In genomic region chr16:55789291-55789690, GRCm38 (mm10) we compare ENCODE assay signal across 15 mouse cellular contexts. TPM values are rescaled to one million over a fixed set of nuclear protein-coding genes. Genes with fewer than 3 reads are reported as not detected.
DNase-seq lines count a peak whose midpoint lies in the region; ATAC-seq and TF ChIP-seq lines count a peak whose summit lies in the region.
"Had no signal": no experiment of that assay in that cellular context is flagged by ENCODE, and none has a peak within 500 bp of the region (broad histone marks: within the 10 kb centered on the region; RNA-seq: fewer than 3 reads in every experiment).

No protein-coding gene starts in this region.

- no peak overlapping the region for H3K27ac ChIP-seq in neural tube, embryonic 12.5 days
- H3K27ac ChIP-seq in neural tube, embryonic 15.5 days (replicated peaks), result no peak overlapping the region
- no peak overlapping the region for H3K27ac ChIP-seq in kidney, embryonic 16.5 days (ENCODE audit: low read length)
- no peak overlapping the region for H3K27ac ChIP-seq in stomach, postnatal 0 days (replicated peaks)
- H3K27ac ChIP-seq: forebrain, embryonic 15.5 days; heart, embryonic 15.5 days; limb, embryonic 12.5 days; midbrain, embryonic 13.5 days had no signal

- no peaks in the 10 kb centered on the region for H3K36me3 ChIP-seq in neural tube, embryonic 12.5 days
- H3K36me3 ChIP-seq in neural tube, embryonic 15.5 days, result no peaks in the 10 kb centered on the region
- H3K36me3 ChIP-seq in kidney, embryonic 16.5 days (ENCODE audit: insufficient read depth, low read length), result no peaks in the 10 kb centered on the region
- H3K36me3 ChIP-seq in stomach, postnatal 0 days (ENCODE audit: control insufficient read depth, insufficient read depth, low read length), result no peaks in the 10 kb centered on the region
- H3K36me3 ChIP-seq: forebrain, embryonic 15.5 days; heart, embryonic 15.5 days; limb, embryonic 12.5 days; midbrain, embryonic 13.5 days had no signal

- H3K27me3 ChIP-seq in neural tube, embryonic 12.5 days (replicated peaks), result no peaks in the 10 kb centered on the region
- H3K27me3 ChIP-seq in neural tube, embryonic 15.5 days (replicated peaks), result no peaks in the 10 kb centered on the region
- H3K27me3 ChIP-seq in kidney, embryonic 16.5 days (ENCODE audit: insufficient read depth, low read length), result no peaks in the 10 kb centered on the region
- H3K27me3 ChIP-seq in stomach, postnatal 0 days (ENCODE audit: control insufficient read depth, insufficient read depth, low read length), result no peaks in the 10 kb centered on the region
- H3K27me3 ChIP-seq: forebrain, embryonic 15.5 days; heart, embryonic 15.5 days; limb, embryonic 12.5 days; midbrain, embryonic 13.5 days had no signal

- H3K9me3 ChIP-seq in neural tube, embryonic 12.5 days, result no peaks in the 10 kb centered on the region
- H3K9me3 ChIP-seq in neural tube, embryonic 15.5 days (replicated peaks), result no peaks in the 10 kb centered on the region
- H3K9me3 ChIP-seq in kidney, embryonic 16.5 days (ENCODE audit: low read length), result no peaks in the 10 kb centered on the region
- no peaks in the 10 kb centered on the region for H3K9me3 ChIP-seq in stomach, postnatal 0 days (ENCODE audit: control insufficient read depth, low read length)
- H3K9me3 ChIP-seq: forebrain, embryonic 15.5 days; heart, embryonic 15.5 days; limb, embryonic 12.5 days; midbrain, embryonic 13.5 days had no signal

- ATAC-seq in neural tube, embryonic 12.5 days (ENCODE audit: low FRiP score, low read depth), result peak; percentile 75
- ATAC-seq in neural tube, embryonic 15.5 days (ENCODE audit: low FRiP score), result no peak
- ATAC-seq in kidney, embryonic 16.5 days (ENCODE audit: low FRiP score, low TSS enrichment), result peak; percentile 91
- ATAC-seq in stomach, postnatal 0 days (ENCODE audit: low FRiP score, low TSS enrichment), result peak; percentile 63; the same call in 1 of the 2 replicates
- ATAC-seq: forebrain, embryonic 15.5 days; midbrain, embryonic 13.5 days had no signal

- no peak for TF ChIP-seq EP300 in stomach, postnatal 0 days (optimal IDR thresholded peaks at IDR 0.05)

- intact Hi-C loops in left cerebral cortex, postnatal 10 days (cut with DNase I), result no loop called here

- no peak for TF ChIP-seq CTCF in stomach, postnatal 0 days (IDR thresholded peaks at IDR 0.05; ENCODE audit: low read depth)

- H3K4me1 ChIP-seq in neural tube, embryonic 12.5 days, result no peaks in the 10 kb centered on the region; the same call in 1 of the 2 replicates
- H3K4me1 ChIP-seq in neural tube, embryonic 15.5 days, result no peaks in the 10 kb centered on the region
- H3K4me1 ChIP-seq in kidney, embryonic 16.5 days (ENCODE audit: insufficient read depth, low read length), result no peaks in the 10 kb centered on the region
- H3K4me1 ChIP-seq in stomach, postnatal 0 days (replicated peaks; ENCODE audit: control insufficient read depth, insufficient read depth), result no peaks in the 10 kb centered on the region
- H3K4me1 ChIP-seq: forebrain, embryonic 15.5 days; heart, embryonic 15.5 days; limb, embryonic 12.5 days; midbrain, embryonic 13.5 days had no signal

- DNase-seq in forelimb bud, embryonic 11.5 days (ENCODE audit: low read depth, low spot score), result peak; percentile 16
- DNase-seq in stomach, postnatal 0 days (ENCODE audit: low spot score), result no peak
- no peak for DNase-seq in layer of hippocampus, postnatal 36 days
- DNase-seq in left cerebral cortex, postnatal 10 days (ENCODE audit: extremely low spot score in 1 of 2, low spot score in 2 of 2), result no peak
- DNase-seq in right cerebral cortex, adult 2 months (ENCODE audit: low spot score in 2 of 2), result no peak
- DNase-seq: adrenal gland, adult 2 months; gastrocnemius, postnatal 25 days; spleen, adult 18-20 months had no signal

- H3K4me2 ChIP-seq in neural tube, embryonic 12.5 days (replicated peaks), result no peak overlapping the region
- no peak overlapping the region for H3K4me2 ChIP-seq in neural tube, embryonic 15.5 days
- no peak overlapping the region for H3K4me2 ChIP-seq in kidney, embryonic 16.5 days (replicated peaks; ENCODE audit: low read depth, low read length)
- no peak overlapping the region for H3K4me2 ChIP-seq in stomach, postnatal 0 days (replicated peaks; ENCODE audit: low read depth)
- H3K4me2 ChIP-seq: forebrain, embryonic 15.5 days; heart, embryonic 15.5 days; limb, embryonic 12.5 days; midbrain, embryonic 13.5 days had no signal

- H3K9ac ChIP-seq in neural tube, embryonic 12.5 days, result no peak overlapping the region
- no peak overlapping the region for H3K9ac ChIP-seq in neural tube, embryonic 15.5 days (replicated peaks)
- no peak overlapping the region for H3K9ac ChIP-seq in kidney, embryonic 16.5 days (replicated peaks; ENCODE audit: low read length)
- H3K9ac ChIP-seq in stomach, postnatal 0 days (ENCODE audit: low read length), result no peak overlapping the region
- H3K9ac ChIP-seq: forebrain, embryonic 15.5 days; heart, embryonic 15.5 days; limb, embryonic 12.5 days; midbrain, embryonic 13.5 days had no signal

- whole genome bisulfite sequencing in neural tube, embryonic 12.5 days, result 0% methylated on average over 1 of the region's 1 CpGs
- WGBS in neural tube, embryonic 15.5 days, result 0% methylated on average over 1 of the region's 1 CpGs
- WGBS in kidney, embryonic 16.5 days, result 6% methylated on average over 1 of the region's 1 CpGs
- WGBS in stomach, postnatal 0 days, result 23% methylated on average over 1 of the region's 1 CpGs

- no peak overlapping the region for H3K4me3 ChIP-seq in neural tube, embryonic 12.5 days
- no peak overlapping the region for H3K4me3 ChIP-seq in neural tube, embryonic 15.5 days (replicated peaks)
- no peak overlapping the region for H3K4me3 ChIP-seq in kidney, embryonic 16.5 days (ENCODE audit: low read length)
- no peak overlapping the region for H3K4me3 ChIP-seq in stomach, postnatal 0 days (ENCODE audit: low read depth, low read length)
- H3K4me3 ChIP-seq: forebrain, embryonic 15.5 days; heart, embryonic 15.5 days; limb, embryonic 12.5 days; midbrain, embryonic 13.5 days had no signal

RNA-seq across cellular contexts. Expression of gene Nfkbiz, which starts 49.4 kb away (rescaled TPM):
- polyA plus RNA-seq in neural tube, embryonic 12.5 days (2016; fragmentation: Nextera tagmentation; extraction: Ambion mirVana), result 1.7 and 2.3 TPM in 2 replicates
- 2.0 and 3.3 TPM in 2 replicates for polyA plus RNA-seq in neural tube, embryonic 15.5 days (2015; fragmentation: Nextera tagmentation; extraction: Ambion mirVana)
- 4.5 and 5.1 TPM in 2 replicates for polyA plus RNA-seq in kidney, embryonic 16.5 days (2015; fragmentation: Nextera tagmentation; extraction: Ambion mirVana)
- 9.0 and 9.1 TPM in 2 replicates for polyA plus RNA-seq in stomach, postnatal 0 days (2015; fragmentation: Nextera tagmentation; extraction: Ambion mirVana)
- 1 to 10 TPM; 6.1 to 6.5 TPM for total RNA-seq in layer of hippocampus, postnatal 36 days (2021)
- total RNA-seq in left cerebral cortex, postnatal 10 days (2021), result 1 to 10 TPM; 2.6 to 2.8 TPM
